Mouse (Mus musculus): ENCODE measurements around the gene Ccdc130. TPM values are rescaled to one million over a fixed set of nuclear protein-coding genes. Genes with fewer than 3 reads are reported as not detected.

Ccdc130 gene
- polyA plus RNA-seq, 1 experiment from 2014 or later: 18.0 TPM

DNA sequence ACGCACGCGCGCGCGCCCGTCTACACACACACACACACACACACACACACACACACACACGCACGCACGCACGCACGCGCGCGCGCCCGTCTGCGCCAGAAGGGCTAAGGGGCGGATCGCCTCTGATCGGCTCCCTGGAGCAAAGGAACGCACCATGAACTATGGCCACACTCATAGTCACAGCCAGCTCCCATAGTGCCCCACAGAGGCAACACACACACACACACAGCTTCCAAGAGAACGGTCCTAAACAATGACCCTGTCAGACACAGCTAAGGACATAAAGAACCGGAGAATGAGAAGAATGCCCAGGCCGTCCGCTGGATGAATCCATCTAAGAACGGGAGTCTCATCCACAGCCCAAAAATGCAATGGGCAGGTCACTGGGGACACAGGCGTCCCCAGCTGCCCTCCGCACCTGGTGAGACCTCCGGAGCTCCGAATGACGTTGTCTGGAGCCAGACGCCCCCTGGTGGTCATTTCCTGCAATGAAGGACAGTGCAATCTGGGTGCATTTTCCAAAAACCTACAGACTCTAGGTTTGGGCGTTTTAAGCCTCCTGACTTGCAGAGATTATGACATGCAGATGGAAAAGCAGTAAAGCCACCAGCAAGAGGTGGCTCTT, 59.9 kb downstream of the Ccdc130 start:
- WGBS: 56% methylated on average over 27 of the region's 34 CpGs
- Histone ChIP-seq H3K4me3 (no peak overlapping the region), H3K4me2 (replicated peaks) (no peak overlapping the region), H3K36me3 (peaks cover 84% of the 10 kb centered on the region), H3K27me3 (no peaks in the 10 kb centered on the region), H3K9me3 (no peaks in the 10 kb centered on the region), H3K27ac (no peak overlapping the region), H3K4me1 (peaks cover 26% of the 10 kb centered on the region), H3K9ac (no peak overlapping the region)
- ATAC-seq (ENCODE audit: low FRiP score, low read depth): 0 out of 2 replicates have a peak, but pooled peaks have one; percentile 25

DNA sequence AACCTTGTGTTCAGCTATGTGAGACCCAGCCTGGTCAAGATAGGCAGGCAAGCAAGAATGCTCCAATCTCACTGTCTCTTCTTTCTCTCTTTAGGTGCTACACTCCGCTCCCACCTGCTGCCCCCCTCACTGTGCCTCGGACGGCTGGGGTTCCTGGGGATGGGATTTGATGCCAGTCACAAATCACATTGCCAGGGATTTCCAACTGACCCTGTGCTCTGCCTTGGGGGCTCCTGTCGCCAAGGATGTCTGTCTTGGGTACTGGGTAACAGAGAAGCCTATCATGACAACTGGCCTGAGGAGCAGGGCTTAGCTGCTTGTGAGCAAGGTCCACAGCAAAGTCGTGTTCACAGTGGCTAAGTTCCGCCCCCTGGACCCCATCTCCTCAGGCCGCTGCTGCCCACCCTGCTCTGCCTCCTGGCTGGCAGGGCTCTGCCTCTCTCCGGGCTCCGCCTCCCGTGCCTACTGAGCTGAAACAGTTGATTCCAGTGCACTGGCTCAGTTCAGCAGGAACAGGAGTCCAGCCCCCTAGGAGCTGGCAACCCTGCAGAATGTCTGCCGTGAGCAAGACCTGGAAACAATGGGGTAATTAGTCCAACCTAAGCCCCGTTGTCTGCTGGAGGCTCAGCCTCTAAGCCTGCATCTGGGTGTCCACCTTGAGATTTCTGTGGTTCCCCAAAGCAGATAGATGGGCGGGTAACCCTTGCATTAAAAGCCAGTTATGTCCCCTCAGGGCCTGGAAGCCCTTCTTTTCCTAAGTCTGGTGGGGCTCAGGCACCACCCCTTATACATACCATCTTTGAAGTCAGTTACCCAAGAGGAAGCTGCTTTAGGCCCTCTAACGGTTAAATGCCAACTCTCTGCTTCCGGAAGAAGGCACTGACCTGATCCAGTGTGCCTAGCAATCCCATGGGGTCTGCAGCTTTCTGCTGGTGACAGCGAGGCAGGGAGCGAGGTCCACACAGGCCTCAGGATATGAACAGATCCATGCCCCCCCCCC, 61.5 kb downstream of the Ccdc130 start:
- ATAC-seq (ENCODE audit: low FRiP score, low read depth): no peak
- H3K4me1 ChIP-seq: peaks cover 34% of the 10 kb centered on the region

DNA sequence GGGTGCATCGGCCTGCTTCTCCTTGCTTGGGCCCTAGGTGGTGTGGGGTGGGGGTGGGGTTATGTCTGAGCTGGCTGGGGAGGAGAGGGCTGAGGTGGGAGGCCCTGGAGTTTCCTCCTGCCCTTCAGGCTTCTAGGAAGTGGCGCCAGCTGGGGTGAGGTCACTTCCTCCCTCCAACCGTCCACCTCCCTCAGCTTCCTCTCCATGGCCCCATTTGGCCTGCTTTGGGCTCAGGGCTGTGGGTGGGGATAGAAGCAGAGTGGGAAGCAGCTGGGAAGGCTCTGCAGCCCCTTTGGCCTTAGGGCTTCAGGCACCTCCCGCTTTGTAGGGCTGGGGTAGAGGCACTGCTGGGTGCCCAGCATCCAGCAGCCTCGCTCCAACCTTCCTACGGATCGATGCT, 62.4 kb downstream of the Ccdc130 start:
- Histone ChIP-seq H3K4me3 (no peak overlapping the region), H3K9ac (peak overlapping the region; percentile 39; the same call in 1 of the 2 replicates), H3K27ac (peak overlapping the region; percentile 72), H3K4me2 (replicated peaks) (no peak overlapping the region), H3K27me3 (no peaks in the 10 kb centered on the region), H3K9me3 (no peaks in the 10 kb centered on the region), H3K4me1 (peaks cover 42% of the 10 kb centered on the region), H3K36me3 (peaks cover 67% of the 10 kb centered on the region)
- WGBS: 53% methylated on average over 7 of the region's 7 CpGs
- no peak for ATAC-seq (ENCODE audit: low FRiP score, low read depth)

More for the DNA sequence above, 61.5 kb downstream of the Ccdc130 start:
- H3K4me3 ChIP-seq: no peak overlapping the region
- H3K9ac ChIP-seq: 0 out of 2 replicates have a peak overlapping the region, but pooled peaks have one; percentile 39
- H3K4me2 ChIP-seq (replicated peaks): no peak overlapping the region
- no peaks in the 10 kb centered on the region for H3K9me3 ChIP-seq
- WGBS: 59% methylated on average over 17 of the region's 17 CpGs
- peaks cover 76% of the 10 kb centered on the region for H3K36me3 ChIP-seq
- H3K27me3 ChIP-seq: no peaks in the 10 kb centered on the region
- H3K27ac ChIP-seq: peak overlapping the region; percentile 72; the same call in 1 of the 2 replicates

MicroRNA genes within 50 kb of the gene (microRNA counts, 519-probe panel; counts per million panel counts)
- microRNA mmu-miR-23a: 4,492 counts per million, percentile 86 among the panel's probes with 10 or more counts
- 4,913 counts per million, percentile 93 among the panel's probes with 10 or more counts for microRNA mmu-miR-27a

Small RNA genes within 50 kb of the gene (microRNA-seq; reads per million reads assigned to microRNA genes)
- gene Mir23a: 17,733 reads per million, percentile 97 among the genes with 10 or more reads in this experiment
- not detected for gene Mir24-2
- 235 reads per million, percentile 63 among the genes with 10 or more reads in this experiment for gene Mir27a
- gene Mir3074-2: not detected

Other genes with a start within 250 kb of the Ccdc130 start
- gene Palm3, start 248.9 kb downstream of the Ccdc130 start, polyA plus RNA-seq (2015; fragmentation: Nextera tagmentation; extraction: Ambion mirVana): 6.6 and 7.6 TPM in 2 replicates
- 0.98 and 1.1 TPM in 2 replicates for gene Il27ra, start 227.8 kb downstream of the Ccdc130 start, polyA plus RNA-seq (2015; fragmentation: Nextera tagmentation; extraction: Ambion mirVana)
- not detected in 2 replicates for gene Rln3, start 225.4 kb downstream of the Ccdc130 start, polyA plus RNA-seq (2015; fragmentation: Nextera tagmentation; extraction: Ambion mirVana)
- gene Gm10643, start 205.2 kb downstream of the Ccdc130 start, polyA plus RNA-seq (2015; fragmentation: Nextera tagmentation; extraction: Ambion mirVana): 1.5 and 1.6 TPM in 2 replicates
- 9.5 and 10.1 TPM in 2 replicates for gene Rfx1, start 203.5 kb downstream of the Ccdc130 start, polyA plus RNA-seq (2015; fragmentation: Nextera tagmentation; extraction: Ambion mirVana)
- 12.4 and 13.3 TPM in 2 replicates for gene Dcaf15, start 165.6 kb downstream of the Ccdc130 start, polyA plus RNA-seq (2015; fragmentation: Nextera tagmentation; extraction: Ambion mirVana)
- 1.9 and 2.2 TPM in 2 replicates for gene Podnl1, start 144.4 kb downstream of the Ccdc130 start, polyA plus RNA-seq (2015; fragmentation: Nextera tagmentation; extraction: Ambion mirVana)
- 27.6 and 29.3 TPM in 2 replicates for gene Cc2d1a, start 122.4 kb downstream of the Ccdc130 start, polyA plus RNA-seq (2015; fragmentation: Nextera tagmentation; extraction: Ambion mirVana)
- 1.6 and 2.0 TPM in 2 replicates for gene 4930432K21Rik, start 122.4 kb downstream of the Ccdc130 start, polyA plus RNA-seq (2015; fragmentation: Nextera tagmentation; extraction: Ambion mirVana)
- gene Nanos3, start 85.2 kb downstream of the Ccdc130 start, polyA plus RNA-seq (2015; fragmentation: Nextera tagmentation; extraction: Ambion mirVana): 5.7 TPM in 2 replicates
- 23.5 and 23.9 TPM in 2 replicates for gene Zswim4, start 33.3 kb downstream of the Ccdc130 start, polyA plus RNA-seq (2015; fragmentation: Nextera tagmentation; extraction: Ambion mirVana)
- 325 and 338 TPM in 2 replicates for gene D8Ertd738e, start 20.7 kb downstream of the Ccdc130 start, polyA plus RNA-seq (2015; fragmentation: Nextera tagmentation; extraction: Ambion mirVana)
- 70.9 and 73.9 TPM in 2 replicates for gene Mri1, start 13.1 kb downstream of the Ccdc130 start, polyA plus RNA-seq (2015; fragmentation: Nextera tagmentation; extraction: Ambion mirVana)
- 9.3 and 10.4 TPM in 2 replicates for gene Cacna1a, start 118.1 kb upstream of the Ccdc130 start, polyA plus RNA-seq (2015; fragmentation: Nextera tagmentation; extraction: Ambion mirVana)